Mouse (Mus musculus): ENCODE data around the gene Ntrk2. TPM values are rescaled to one million over a fixed set of nuclear protein-coding genes. Genes with fewer than 3 reads are reported as not detected.

Gene Ntrk2
- not detected for total RNA-seq (2023)

GRCm38 (mm10) chr13:58806397-58806892 is at the start of gene Ntrk2:
Gene Ntrk2, plus strand, starts transcription at chr13:58806569.

Other genes starting within 250 kb of the Ntrk2 start
- not detected for gene Slc28a3, start 195.7 kb upstream of the Ntrk2 start, total RNA-seq (2023)

Measured in CD8-positive naive resting alpha-beta T cell, adult 57 days (primary cell).